Mouse (Mus musculus) gastrocnemius, adult 2 months (tissue): ENCODE measurements around the gene Cxcl3. TPM values are rescaled to one million over a fixed set of nuclear protein-coding genes. Genes with fewer than 3 reads are reported as not detected.

Experiments used
- DNase-seq: peaks from one replicate; pipeline ENCODE4 v3.0.0; 2022
- H3K27ac ChIP-seq: fragments of 200-600 bp; 2 replicates; pipeline ENCODE4 v1.8.1; 2022; ENCODE audit warnings: mild to moderate bottlenecking
- H3K4me3 ChIP-seq: fragments of 200-600 bp; 2 replicates; pipeline ENCODE4 v1.8.1; 2022; ENCODE audit warnings: mild to moderate bottlenecking, moderate library complexity
- CTCF ChIP-seq: fragments of 200-600 bp; IDR thresholded peaks from 2 replicates; pipeline ENCODE4 v1.8.1; 2022; ENCODE audit warnings: antibody characterized with exemption, mild to moderate bottlenecking, moderate library complexity
- intact Hi-C: fragments of 180-260 bp; cut with DNase I; formaldehyde crosslinking; loops from one replicate; pipeline ENCODE4 v1.15.1; 2025
- microRNA-seq: library from miRNA; unstranded; fragments of <30 nt; microRNA quantifications from one replicate; pipeline ENCODE4 v1.2.0, GENCODE M21; 2021
- total RNA-seq, 2 experiments: library from RNA; stranded (reverse); gene quantifications; 2 replicates each; pipeline ENCODE4 v1.2.3; 2021

Cxcl3 gene
- total RNA-seq, 2 experiments from 2014 or later = not detected

DNA sequence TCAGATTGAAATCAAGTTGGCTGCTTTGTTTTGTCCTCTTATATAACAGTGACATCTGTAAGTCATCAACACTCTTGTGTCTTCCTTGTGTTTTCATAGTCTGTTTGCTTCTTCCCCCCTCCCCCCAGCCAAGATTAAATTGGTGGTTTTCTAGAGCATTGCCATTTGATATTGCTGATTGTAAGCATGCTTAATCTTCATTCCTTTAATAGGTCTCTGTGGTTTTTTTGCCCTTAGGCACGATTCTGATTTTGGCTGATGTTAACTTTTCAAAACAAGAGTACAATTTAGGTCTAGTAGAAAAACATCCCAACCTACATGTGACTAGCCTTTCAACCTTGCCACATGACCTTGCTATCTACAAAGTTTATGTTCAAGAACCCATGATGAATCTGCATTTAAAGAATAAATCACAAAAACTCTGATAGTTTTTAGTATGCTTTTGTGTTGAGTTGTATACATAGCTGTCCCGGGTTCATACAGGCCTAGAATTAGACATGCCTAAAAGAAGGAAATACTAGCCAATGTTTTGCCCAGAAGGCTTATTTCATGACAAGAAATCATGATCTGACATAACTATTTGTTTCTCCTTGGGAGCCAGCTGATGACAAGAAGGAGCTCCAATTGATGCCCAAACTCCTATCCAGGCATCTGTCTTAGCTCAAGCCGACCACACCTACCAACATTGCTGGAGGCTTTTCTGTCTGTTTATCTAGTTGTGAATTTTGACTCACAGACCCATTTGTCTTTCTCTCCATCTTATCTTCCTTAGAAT, 21.5 kb downstream of the Cxcl3 start:
- intact Hi-C loops = no loop called here
- Histone ChIP-seq H3K27ac (no peak overlapping the region), H3K4me3 (no peak overlapping the region)
- TF ChIP-seq CTCF = no peak
- DNase-seq = no peak

GRCm38 (mm10) chr5:90819756-90820155, 33.9 kb downstream of the Cxcl3 start:
- Histone ChIP-seq H3K4me3 (no peak overlapping the region), H3K27ac (no peak overlapping the region)
- TF ChIP-seq CTCF = no peak
- intact Hi-C loops = no loop called here
- no peak for DNase-seq

GRCm38 (mm10) chr5:90832145-90832767, 46.4 kb downstream of the Cxcl3 start:
- intact Hi-C loops = no loop called here
- no peak overlapping the region for H3K27ac ChIP-seq
- DNase-seq = no peak
- TF ChIP-seq CTCF = no peak
- H3K4me3 ChIP-seq = no peak overlapping the region

- Histone ChIP-seq H3K27ac (no peak overlapping the region), H3K4me3 (no peak overlapping the region)
- no peak for TF ChIP-seq CTCF
- no peak for DNase-seq
- intact Hi-C loops = no loop called here
These were observed 47.0 kb downstream of the Cxcl3 start for GRCm38 (mm10) chr5:90832768-90833388.

DNA sequence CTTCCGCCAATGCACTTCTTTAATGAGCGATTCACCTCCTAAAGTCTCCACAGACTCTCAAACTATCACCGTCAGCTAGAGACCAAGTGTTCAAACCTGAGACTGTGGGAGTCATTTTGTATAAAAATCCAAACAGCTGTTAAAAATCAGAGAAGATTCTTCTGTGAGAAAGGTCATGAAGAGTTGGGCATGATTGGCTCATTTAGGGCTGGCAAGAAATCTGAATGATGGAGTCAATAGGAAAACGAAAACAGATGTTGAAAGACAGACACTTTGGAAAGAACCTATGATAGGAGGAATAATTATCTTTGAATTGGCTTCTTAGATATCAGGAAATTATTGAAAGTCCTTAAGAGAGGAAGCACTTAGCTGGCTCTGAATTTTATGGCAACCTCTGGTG, 48.5 kb downstream of the Cxcl3 start:
- no peak overlapping the region; the same call in 1 of the 2 replicates for H3K27ac ChIP-seq
- no peak overlapping the region for H3K4me3 ChIP-seq
- no peak for TF ChIP-seq CTCF
- intact Hi-C loops = no loop called here
- no peak for DNase-seq

DNA sequence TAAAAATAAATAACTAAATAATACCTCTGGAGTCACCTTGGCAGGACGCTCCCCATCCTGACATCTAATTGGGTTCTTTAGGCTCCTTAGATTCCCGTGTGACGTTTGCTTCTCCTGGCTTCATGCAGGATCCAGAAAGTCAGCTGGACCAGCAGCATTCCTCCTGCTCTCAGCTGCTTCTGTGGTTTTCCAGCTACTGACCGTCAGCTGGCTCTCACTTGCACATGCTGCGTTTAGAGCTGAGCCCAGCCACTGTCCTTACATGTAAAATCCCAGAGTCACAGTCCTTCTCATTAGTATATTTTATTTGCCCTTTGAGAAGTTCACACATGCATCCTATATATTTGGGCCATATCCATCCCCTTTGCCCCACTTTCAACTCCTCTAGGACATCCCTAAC, 52.7 kb downstream of the Cxcl3 start:
- peak; percentile 34 for DNase-seq
- no peak for TF ChIP-seq CTCF
- intact Hi-C loops = no loop called here
- Histone ChIP-seq H3K4me3 (no peak overlapping the region), H3K27ac (no peak overlapping the region)

Small RNA genes within 50 kb of the gene (microRNA-seq; reads per million reads assigned to microRNA genes)
- gene Gm24322 = not detected

Other genes starting within 250 kb of the Cxcl3 start
- not detected for gene 5830473C10Rik, start 225.0 kb upstream of the Cxcl3 start, total RNA-seq
- not detected for gene Rassf6, start 145.4 kb upstream of the Cxcl3 start, total RNA-seq
- gene Cxcl5, start 26.7 kb upstream of the Cxcl3 start, total RNA-seq = not detected
- under 1 TPM in 1 of 2 experiments, not detected in 1; 0.54 TPM for gene Ppbp, start 17.6 kb upstream of the Cxcl3 start, total RNA-seq
- gene Pf4, start 13.7 kb upstream of the Cxcl3 start, total RNA-seq = 10 to 100 TPM in 1 of 2 experiments, 1 to 10 TPM in 1; 5.4 to 12.4 TPM
- gene Cxcl15, start 8.4 kb downstream of the Cxcl3 start, total RNA-seq = not detected
- under 1 TPM in 1 of 2 experiments, not detected in 1; 0.26 TPM for gene Cxcl1, start 105.1 kb downstream of the Cxcl3 start, total RNA-seq
- not detected for gene Cxcl2, start 117.8 kb downstream of the Cxcl3 start, total RNA-seq
- 1 to 10 TPM; 6.5 to 6.7 TPM for gene Mthfd2l, start 145.0 kb downstream of the Cxcl3 start, total RNA-seq
- under 1 TPM; 0.28 to 0.42 TPM for gene Epgn, start 241.4 kb downstream of the Cxcl3 start, total RNA-seq